Mouse (Mus musculus) embryonic stem cell, embryonic (primary cell): ENCODE measurements around the gene Rap1gap.

Experiments
- CTCF ChIA-PET, 4 experiments: fragments of 300-600 bp in 2 of 4; fragments of 350-600 bp in 2 of 4; sonication (Branson Sonifier 250); formaldehyde crosslinking; loops; one replicate each; lab custom pipeline; 2022; ENCODE audit warnings: inconsistent platforms in 2 of 4; lab: Charles Lee
- POLR2A ChIA-PET, 4 experiments: fragments of 300-600 bp in 2 of 4; fragments of 350-600 bp in 2 of 4; sonication (Branson Sonifier 250); formaldehyde crosslinking; loops; one replicate each; lab custom pipeline; 2022; ENCODE audit warnings: antibody characterized with exemption in 4 of 4, inconsistent platforms in 1 of 4; lab: Charles Lee

Gene Rap1gap

GRCm38 (mm10) chr4:137652835-137653346 lies 11.6 kb upstream of the Rap1gap start:
- POLR2A ChIA-PET: interaction anchor here in 3 of 4 experiments (0.6 to 29.4 kb wide), 7 partner anchors 10 to 56 kb away, joined by 3 to 547 read pairs (median 9); partner anchors contain the start of gene Rap1gap (in 1 of the 3)
- CTCF ChIA-PET: no interaction called here

DNA sequence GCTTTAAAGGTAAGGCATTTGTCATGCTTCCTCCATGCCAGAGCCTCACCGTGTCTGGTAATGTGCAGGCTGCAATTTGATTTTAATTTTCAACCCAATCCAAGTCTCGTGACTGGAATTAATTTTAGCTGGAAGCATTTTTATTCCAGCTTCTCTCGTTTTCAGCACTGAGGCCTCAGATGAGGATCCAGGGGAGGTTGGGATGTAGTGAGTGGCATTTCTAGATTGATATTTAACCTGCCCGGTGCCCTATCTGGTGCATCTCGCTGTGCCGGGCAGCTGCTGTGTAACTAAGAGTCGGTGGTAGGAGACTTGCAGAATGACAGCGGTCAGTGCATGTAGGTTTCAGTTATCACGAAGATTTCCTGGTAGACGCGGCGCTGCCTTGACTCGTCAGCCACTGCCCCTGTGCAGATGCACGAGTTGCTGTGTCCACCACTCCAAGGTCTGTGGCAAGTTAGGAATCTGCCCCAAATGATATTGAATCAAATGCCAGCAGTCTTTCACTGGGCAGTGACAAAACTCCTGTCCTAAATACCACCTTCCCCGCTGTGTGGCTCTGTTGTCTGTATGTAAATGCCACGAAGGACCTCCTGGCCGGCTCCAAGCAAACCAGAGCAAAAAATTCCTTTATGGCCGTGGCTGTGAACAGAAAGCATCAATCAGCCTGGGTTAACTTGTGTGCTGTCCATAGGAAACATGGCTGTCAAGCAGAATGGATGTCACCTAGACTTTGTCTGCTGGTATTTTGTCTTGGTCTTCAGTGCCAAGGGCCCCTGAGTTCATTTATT lies 9.1 kb upstream of the Rap1gap start:
- ChIA-PET POLR2A (interaction anchor here in 2 of 4 experiments (0.5 to 29.4 kb wide), 9 partner anchors 9 to 611 kb away, joined by 3 to 547 read pairs (median 5); partner anchors contain the start of gene Rap1gap (in 2 of the 2)), CTCF (interaction anchor here in 1 of 4 experiments (0.5 kb wide), 2 partner anchors 119 to 138 kb away, joined by 3 to 13 read pairs; no protein-coding TSS in a partner anchor)

GRCm38 (mm10) chr4:137657674-137658073 lies 6.9 kb upstream of the Rap1gap start:
- POLR2A ChIA-PET: interaction anchor here in 3 of 4 experiments (0.5 to 29.4 kb wide), 13 partner anchors 9 to 1349 kb away, joined by 3 to 547 read pairs (median 4); partner anchors contain the start of gene Usp48 (in 1 of the 3)
- CTCF ChIA-PET: interaction anchor here in 1 of 4 experiments (1.0 kb wide), 1 partner anchor 71 kb away, joined by 3 read pairs; no protein-coding TSS in a partner anchor

GRCm38 (mm10) chr4:137659541-137659940 lies 5.0 kb upstream of the Rap1gap start:
- CTCF ChIA-PET: interaction anchor here in 2 of 4 experiments (0.6 to 1.5 kb wide), 2 partner anchors 69 to 723 kb away, joined by 3 read pairs; no protein-coding TSS in a partner anchor

DNA sequence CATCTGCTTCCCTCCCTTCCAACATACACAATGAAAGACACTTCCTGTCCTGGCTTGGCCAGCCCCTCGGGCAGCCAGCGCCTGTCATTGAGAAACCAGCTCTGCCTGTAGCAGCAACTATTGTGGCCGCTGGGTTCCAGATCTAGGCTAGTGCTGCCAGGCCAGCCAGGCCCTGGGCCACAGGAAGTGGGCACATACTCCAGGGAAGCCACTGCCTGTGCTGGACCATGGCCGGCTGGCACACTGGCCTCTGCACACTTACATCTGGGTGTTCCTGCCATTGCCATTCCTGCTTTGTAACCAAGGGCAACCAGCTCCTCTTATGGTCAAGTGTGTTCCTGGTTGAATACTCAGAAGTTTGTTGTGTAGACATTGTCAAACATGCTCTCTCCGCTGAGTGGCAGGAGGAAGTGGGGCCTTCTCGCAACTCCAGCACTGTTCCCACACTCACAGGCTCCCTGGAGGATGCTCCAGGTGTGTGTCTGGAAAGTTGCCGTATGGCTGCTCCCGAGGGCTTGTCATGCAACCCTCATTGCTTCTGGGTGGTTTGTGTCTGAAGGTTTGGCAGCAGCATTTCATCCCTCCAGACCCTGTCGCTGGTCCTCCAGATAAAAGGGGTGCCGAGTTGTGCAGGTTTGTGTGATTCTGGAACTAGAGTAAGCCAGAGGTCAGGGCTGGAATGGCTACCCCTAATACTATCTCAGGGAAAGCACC lies 4.0 kb upstream of the Rap1gap start:
- ChIA-PET CTCF (interaction anchor here in 1 of 4 experiments (1.5 kb wide), 1 partner anchor 68 kb away, joined by 3 read pairs; no protein-coding TSS in a partner anchor), POLR2A (interaction anchor here (0.6 to 29.4 kb wide), 21 partner anchors 9 to 303 kb away, joined by 3 to 547 read pairs (median 7); partner anchors contain the start of genes Cdc42 (in 1 of the 4) and Usp48 (in 1 of the 4))

More at GRCm38 (mm10) chr4:137659541-137659940, 5.0 kb upstream of the Rap1gap start:
- POLR2A ChIA-PET: interaction anchor here (0.5 to 29.4 kb wide), 31 partner anchors 9 to 302 kb away, joined by 3 to 547 read pairs (median 4); partner anchors contain the start of genes Cdc42 (in 1 of the 4) and Usp48 (in 1 of the 4)

DNA sequence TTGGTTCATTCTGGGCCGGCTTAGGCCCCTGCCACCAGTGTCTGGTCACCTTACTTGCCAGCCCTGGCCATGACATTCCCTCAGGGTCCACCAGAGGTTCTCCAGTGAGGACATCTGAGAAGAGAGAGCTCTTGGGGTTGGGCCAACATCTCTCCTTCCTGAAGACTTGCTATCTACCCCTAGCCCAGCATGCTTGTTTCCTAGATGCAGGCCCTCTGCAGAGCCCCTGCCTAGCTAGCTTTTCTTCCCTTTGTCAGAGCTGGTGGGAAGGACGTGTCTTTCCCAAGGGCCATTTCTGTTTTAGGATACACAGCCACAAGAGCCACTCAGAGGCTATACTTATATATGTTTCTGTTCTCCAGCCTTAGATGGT lies 3.5 kb upstream of the Rap1gap start:
- CTCF ChIA-PET: interaction anchor here in 1 of 4 experiments (0.8 kb wide), 1 partner anchor 218 kb away, joined by 3 read pairs; no protein-coding TSS in a partner anchor
- POLR2A ChIA-PET: interaction anchor here in 2 of 4 experiments (0.7 to 29.4 kb wide), 10 partner anchors 10 to 131 kb away, joined by 3 to 547 read pairs (median 4); no protein-coding TSS in a partner anchor

GRCm38 (mm10) chr4:137661547-137661946 lies 3.0 kb upstream of the Rap1gap start:
- ChIA-PET CTCF (interaction anchor here in 1 of 4 experiments (0.8 kb wide), 1 partner anchor 218 kb away, joined by 3 read pairs; no protein-coding TSS in a partner anchor), POLR2A (interaction anchor here in 3 of 4 experiments (0.6 to 29.4 kb wide), 10 partner anchors 10 to 567 kb away, joined by 3 to 547 read pairs (median 4); no protein-coding TSS in a partner anchor)

DNA sequence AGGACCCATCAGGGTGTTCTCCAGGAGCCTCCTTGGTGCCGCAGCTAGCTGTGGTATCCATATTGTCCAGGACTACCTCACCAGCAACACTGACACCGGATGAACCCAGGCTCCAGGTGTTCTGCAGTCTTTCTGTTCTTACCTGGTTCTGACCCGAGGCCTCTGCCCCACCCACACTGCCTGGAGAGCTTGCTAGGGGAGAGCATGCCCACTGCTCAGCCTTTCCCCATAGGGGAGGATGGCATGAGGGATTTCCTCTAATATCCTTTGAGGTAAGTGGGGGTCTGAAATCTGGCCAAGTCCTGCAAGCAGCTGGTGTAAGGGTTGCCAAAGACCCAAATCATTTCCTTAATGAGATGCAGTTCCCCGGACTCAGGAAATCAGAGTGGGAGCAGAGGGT lies 1.0 kb upstream of the Rap1gap start:
- CTCF ChIA-PET: interaction anchor here in 3 of 4 experiments (0.6 to 1.6 kb wide), 3 partner anchors 21 to 759 kb away, joined by 5 to 7 read pairs (median 6); no protein-coding TSS in a partner anchor
- POLR2A ChIA-PET: interaction anchor here in 2 of 4 experiments (0.5 to 29.4 kb wide), 11 partner anchors 9 to 73 kb away, joined by 3 to 547 read pairs (median 4); no protein-coding TSS in a partner anchor

DNA sequence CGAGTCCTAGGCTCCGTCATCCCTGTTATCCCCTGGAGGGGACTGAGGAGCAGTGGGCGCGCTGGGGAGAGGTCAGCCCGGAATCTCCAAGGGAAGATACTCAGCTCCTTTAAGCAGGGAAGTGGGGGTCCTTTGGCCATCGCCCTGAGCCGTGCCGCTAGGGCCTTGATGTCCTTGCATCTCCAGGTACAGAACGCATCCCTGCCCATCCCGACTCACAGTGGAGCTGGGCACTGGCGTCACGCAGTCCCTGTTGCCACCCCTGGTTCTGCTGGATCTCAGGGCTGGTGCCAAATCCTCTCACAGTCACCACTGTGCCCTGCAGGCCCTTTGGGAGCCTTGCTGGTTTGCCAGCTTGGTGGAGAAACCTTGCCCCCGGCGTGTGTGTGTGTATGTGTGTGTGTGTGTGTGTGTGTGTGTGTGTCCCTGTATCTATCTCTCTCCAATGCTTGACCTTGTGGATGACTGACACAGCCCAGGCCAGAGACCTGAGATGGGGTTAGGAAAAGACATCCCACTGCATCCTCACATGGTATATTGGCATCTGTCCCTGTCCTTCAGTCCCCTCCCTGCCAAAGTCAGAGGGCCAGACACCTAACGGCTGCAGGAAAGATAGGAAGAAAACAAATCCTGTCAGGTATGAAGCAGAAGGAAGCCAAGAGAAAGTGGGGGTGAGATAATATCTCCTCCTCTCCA lies 602 bp downstream of the Rap1gap start:
- POLR2A ChIA-PET: interaction anchor here (0.5 to 4.5 kb wide), 20 partner anchors 11 to 820 kb away, joined by 3 to 29 read pairs (median 3); no protein-coding TSS in a partner anchor
- CTCF ChIA-PET: interaction anchor here (0.7 to 1.9 kb wide), 9 partner anchors 10 to 1915 kb away, joined by 3 to 8 read pairs (median 3); no protein-coding TSS in a partner anchor

DNA sequence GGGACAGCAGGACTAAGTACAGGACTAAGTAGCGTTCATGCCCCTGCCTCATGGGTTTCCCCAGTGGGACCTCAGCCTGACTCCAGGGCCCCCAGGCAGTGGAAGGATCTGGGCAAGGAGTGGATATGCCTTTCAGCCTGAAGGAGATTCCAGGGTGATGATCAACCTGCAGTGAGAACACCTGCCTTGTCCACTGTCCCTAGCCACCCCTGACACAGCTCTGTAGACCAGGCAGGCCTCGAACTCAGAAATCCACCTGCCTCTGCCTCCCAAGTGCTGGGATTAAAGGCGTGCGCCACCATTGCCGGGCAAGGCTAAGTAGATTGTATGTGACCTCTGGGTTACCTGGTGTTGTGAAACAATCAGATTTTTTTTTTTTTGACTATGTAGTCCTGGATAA lies 1.3 kb downstream of the Rap1gap start:
- ChIA-PET POLR2A (interaction anchor here in 3 of 4 experiments (0.7 to 1.4 kb wide), 5 partner anchors 16 to 299 kb away, joined by 3 to 4 read pairs (median 3); no protein-coding TSS in a partner anchor), CTCF (interaction anchor here in 2 of 4 experiments (0.6 to 1.9 kb wide), 4 partner anchors 10 to 1916 kb away, joined by 3 to 8 read pairs (median 4); no protein-coding TSS in a partner anchor)

GRCm38 (mm10) chr4:137666283-137666957 lies 1.9 kb downstream of the Rap1gap start:
- ChIA-PET POLR2A (interaction anchor here in 2 of 4 experiments (0.9 to 1.3 kb wide), 4 partner anchors 10 to 199 kb away, joined by 3 to 4 read pairs (median 3); no protein-coding TSS in a partner anchor), CTCF (interaction anchor here (0.6 to 2.0 kb wide), 7 partner anchors 10 to 735 kb away, joined by 3 to 6 read pairs (median 3); no protein-coding TSS in a partner anchor)

GRCm38 (mm10) chr4:137666958-137667345 lies 2.4 kb downstream of the Rap1gap start:
- ChIA-PET CTCF (interaction anchor here in 3 of 4 experiments (0.6 to 2.0 kb wide), 6 partner anchors 9 to 223 kb away, joined by 3 to 6 read pairs (median 3); no protein-coding TSS in a partner anchor), POLR2A (interaction anchor here in 3 of 4 experiments (0.6 to 1.3 kb wide), 6 partner anchors 9 to 199 kb away, joined by 3 to 9 read pairs (median 4); partner anchors contain the start of gene Hspg2 (in 1 of the 3))

DNA sequence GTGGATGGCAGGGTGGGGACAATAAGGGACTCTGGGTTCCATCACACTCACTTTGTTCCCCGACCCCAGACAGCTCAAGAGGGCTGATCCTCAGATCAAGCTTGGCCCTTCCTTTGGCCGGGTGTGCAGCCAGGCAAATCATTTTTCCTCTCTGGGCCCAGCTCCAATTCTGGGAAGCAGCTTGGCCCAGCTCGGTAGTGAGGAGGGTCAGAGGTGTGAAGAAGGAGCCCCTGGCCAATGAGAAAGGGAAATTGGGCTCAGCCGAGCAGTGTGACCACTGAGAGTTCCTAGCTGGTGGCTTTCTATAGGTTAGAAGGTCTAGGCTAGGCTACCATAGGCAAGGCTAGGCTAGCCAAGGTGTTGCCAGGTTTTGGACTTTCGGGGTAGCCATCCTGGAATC lies 3.2 kb downstream of the Rap1gap start:
- POLR2A ChIA-PET: interaction anchor here in 2 of 4 experiments (0.6 to 1.3 kb wide), 6 partner anchors 8 to 200 kb away, joined by 3 to 4 read pairs (median 4); no protein-coding TSS in a partner anchor
- CTCF ChIA-PET: interaction anchor here in 3 of 4 experiments (0.6 to 2.0 kb wide), 8 partner anchors 8 to 224 kb away, joined by 3 to 6 read pairs (median 4); no protein-coding TSS in a partner anchor

- ChIA-PET POLR2A (interaction anchor here in 2 of 4 experiments (0.6 to 0.9 kb wide), 3 partner anchors 9 to 30 kb away, joined by 3 to 6 read pairs (median 6); no protein-coding TSS in a partner anchor), CTCF (interaction anchor here in 1 of 4 experiments (0.5 kb wide), 1 partner anchor 940 kb away, joined by 3 read pairs; no protein-coding TSS in a partner anchor)
Observed at GRCm38 (mm10) chr4:137671711-137672500, 7.4 kb downstream of the Rap1gap start.
